In genomic region chr2:72219921-72220320, GRCm38 (mm10) we compare ENCODE assay signal across 9 mouse cellular contexts.
DNase-seq lines count a peak whose midpoint lies in the region; ATAC-seq and TF ChIP-seq lines count a peak whose summit lies in the region.
"Had no signal": no experiment of that assay in that cellular context is flagged by ENCODE, and none has a peak within 500 bp of the region (broad histone marks: within the 10 kb centered on the region; RNA-seq: fewer than 3 reads in every experiment).

No protein-coding gene starts in this region.

- CTCF ChIA-PET in Patski (lab: Charles Lee) = interaction anchor here (0.7 to 1.6 kb wide), 2 partner anchors 14 to 219 kb away, joined by 3 read pairs; no protein-coding TSS in a partner anchor

- intact Hi-C loops in left cerebral cortex, postnatal 14 days (cut with DNase I) = loop anchor here (5.0 kb wide), 1 partner anchor 183 kb away; no protein-coding TSS in a partner anchor

- peaks cover 8% of the 10 kb centered on the region for H3K4me1 ChIP-seq in hindbrain, embryonic 10.5 days (replicated peaks)
- no peaks in the 10 kb centered on the region for H3K4me1 ChIP-seq in hindbrain, embryonic 13.5 days (replicated peaks)
- no peaks in the 10 kb centered on the region for H3K4me1 ChIP-seq in cortical plate, adult 2 months (ENCODE audit: control insufficient read depth, insufficient read depth, low read length)

- H3K9me3 ChIP-seq in hindbrain, embryonic 10.5 days = no peaks in the 10 kb centered on the region
- H3K9me3 ChIP-seq in hindbrain, embryonic 13.5 days = no peaks in the 10 kb centered on the region
- H3K9me3 ChIP-seq: embryonic facial prominence, embryonic 13.5 days had no signal

- peak; percentile 50 for DNase-seq in hindbrain, embryonic 10.5 days (ENCODE audit: low spot score)
- DNase-seq in A20 (ENCODE audit: low read depth, low spot score) (peak; percentile 77), Patski (ENCODE audit: low read depth, low spot score) (no peak)
- peak; percentile 62 to 65 for DNase-seq in left cerebral cortex, postnatal 14 days (ENCODE audit: low spot score in 2 of 2)
- peak; percentile 73 for DNase-seq in retina, embryonic 14.5 days (ENCODE audit: low spot score)
- DNase-seq in Muller cell, postnatal 12 days (ENCODE audit: inconsistent ontology term) = no peak

- POLR2A ChIA-PET in Patski (lab: Charles Lee) = no interaction called here

- no peak overlapping the region for H3K9ac ChIP-seq in hindbrain, embryonic 13.5 days
- H3K9ac ChIP-seq: embryonic facial prominence, embryonic 13.5 days had no signal

- 35% methylated on average over 3 of the region's 3 CpGs for WGBS in hindbrain, embryonic 10.5 days
- WGBS in hindbrain, embryonic 13.5 days = 15% methylated on average over 3 of the region's 3 CpGs

- H3K27ac ChIP-seq in hindbrain, embryonic 10.5 days = no peak overlapping the region
- H3K27ac ChIP-seq in hindbrain, embryonic 13.5 days = no peak overlapping the region
- H3K27ac ChIP-seq in cortical plate, adult 2 months (ENCODE audit: insufficient read depth, low read length) = no peak overlapping the region
- H3K27ac ChIP-seq: embryonic facial prominence, embryonic 13.5 days had no signal

- no peaks in the 10 kb centered on the region for H3K36me3 ChIP-seq in hindbrain, embryonic 10.5 days
- no peaks in the 10 kb centered on the region for H3K36me3 ChIP-seq in hindbrain, embryonic 13.5 days
- H3K36me3 ChIP-seq: embryonic facial prominence, embryonic 13.5 days had no signal

- H3K4me2 ChIP-seq in hindbrain, embryonic 13.5 days = no peak overlapping the region
- H3K4me2 ChIP-seq: embryonic facial prominence, embryonic 13.5 days had no signal

- H3K27me3 ChIP-seq in hindbrain, embryonic 10.5 days (ENCODE audit: insufficient read depth, poor library complexity, severe bottlenecking) = no peaks in the 10 kb centered on the region
- H3K27me3 ChIP-seq in hindbrain, embryonic 13.5 days = peaks cover 16% of the 10 kb centered on the region; the same call in 1 of the 2 replicates
- H3K27me3 ChIP-seq in Patski = no peaks in the 10 kb centered on the region
- H3K27me3 ChIP-seq: embryonic facial prominence, embryonic 13.5 days had no signal

- H3K4me3 ChIP-seq in hindbrain, embryonic 10.5 days = no peak overlapping the region
- H3K4me3 ChIP-seq in hindbrain, embryonic 13.5 days = no peak overlapping the region
- no peak overlapping the region for H3K4me3 ChIP-seq in cortical plate, adult 2 months (ENCODE audit: insufficient read depth, low read length)
- H3K4me3 ChIP-seq: embryonic facial prominence, embryonic 13.5 days had no signal

- ATAC-seq in hindbrain, embryonic 13.5 days (ENCODE audit: low FRiP score) = no peak
- no peak for ATAC-seq in Patski

- in situ Hi-C loops in Patski (cut with MboI; ENCODE audit: low pct_unique_long_range_greater_than_20kb) = no loop called here

- TF ChIP-seq POLR2A in cortical plate, adult 2 months (IDR thresholded peaks at IDR 0.05; ENCODE audit: extremely low read depth, insufficient read depth, low read length) = no peak

- TF ChIP-seq CTCF in Patski (IDR thresholded peaks at IDR 0.05) = peak; percentile 86
- TF ChIP-seq CTCF in cortical plate, adult 2 months (IDR thresholded peaks at IDR 0.05; ENCODE audit: extremely low read depth, insufficient read depth, low read length) = peak; percentile 58

Comparison
In these comparisons a context has a peak if more than half of its experiments do, and no peak if none do; other contexts are left out.
1. DNase-seq: peak in hindbrain, embryonic 10.5 days (single experiment), A20 (single experiment), left cerebral cortex, postnatal 14 days (2 of 2) and retina, embryonic 14.5 days (single experiment); none in Patski (single experiment) and Muller cell, postnatal 12 days (single experiment).